Mouse (Mus musculus) right cerebral cortex, postnatal 14 days (tissue): ENCODE data around the gene Gm44596.
A peak's percentile ranks its signal among the peaks of the same experiment; 100 is the strongest.

ENCODE experiments used
- DNase-seq: peaks from one replicate; pipeline ENCODE4 v3.0.0; 2022

The Gm44596 gene

GRCm38 (mm10) chr6:128429826-128430225 is 54.5 kb downstream of the Gm44596 start:
- no peak for DNase-seq

- no peak for DNase-seq
Observed at GRCm38 (mm10) chr6:128432356-128432915, 57.1 kb downstream of the Gm44596 start.

GRCm38 (mm10) chr6:128433566-128433965 is 58.3 kb downstream of the Gm44596 start:
- no peak for DNase-seq

- DNase-seq: no peak
Observed at GRCm38 (mm10) chr6:128435474-128435873, 60.2 kb downstream of the Gm44596 start.

GRCm38 (mm10) chr6:128436356-128437005 is 61.2 kb downstream of the Gm44596 start:
- no peak for DNase-seq

- no peak for DNase-seq
Observed at GRCm38 (mm10) chr6:128437288-128437687, 62.0 kb downstream of the Gm44596 start.

GRCm38 (mm10) chr6:128437731-128438316 is 62.5 kb downstream of the Gm44596 start:
- DNase-seq: peak; percentile 57

GRCm38 (mm10) chr6:128438317-128438870 is 63.1 kb downstream of the Gm44596 start, which contains the start of gene Fkbp4:
Gene Fkbp4, minus strand, starts transcription at chr6:128438677.
- peak; percentile 90 for DNase-seq

GRCm38 (mm10) chr6:128438871-128439341 is 63.6 kb downstream of the Gm44596 start:
- no peak for DNase-seq

- DNase-seq: no peak
Observed at GRCm38 (mm10) chr6:128440238-128440637, 64.9 kb downstream of the Gm44596 start.

GRCm38 (mm10) chr6:128445761-128446535 is 70.6 kb downstream of the Gm44596 start:
- no peak for DNase-seq

GRCm38 (mm10) chr6:128447063-128447462 is 71.8 kb downstream of the Gm44596 start:
- no peak for DNase-seq

GRCm38 (mm10) chr6:128455835-128456605 is 80.7 kb downstream of the Gm44596 start:
- DNase-seq: peak; percentile 29
